In genomic region chr13:37908493-37908892, GRCm38 (mm10) we compare ENCODE assay signal across 10 mouse cellular contexts.
DNase-seq lines count a peak whose midpoint lies in the region; ATAC-seq and TF ChIP-seq lines count a peak whose summit lies in the region.
"Had no signal": no experiment of that assay in that cellular context is flagged by ENCODE, and none has a peak within 500 bp of the region (broad histone marks: within the 10 kb centered on the region; RNA-seq: fewer than 3 reads in every experiment).

No protein-coding gene starts in this region.

- no peak for DNase-seq in kidney, adult 11 months
- DNase-seq in right cerebral cortex, adult 2 months (ENCODE audit: low spot score in 2 of 2) = peak; percentile 41 to 48
- no peak for DNase-seq in right cerebral cortex, postnatal 4 days
- no peak for DNase-seq in c-Kit-positive CD71-positive TER-119-positive erythroid progenitor cells, embryonic 14.5 days (ENCODE audit: low spot score)
- no peak for DNase-seq in neural tube, embryonic 10.5 days (ENCODE audit: extremely low spot score, low spot score)
- DNase-seq: liver, embryonic 13.5 days had no signal

- peaks cover 27% of the 10 kb centered on the region for H3K36me3 ChIP-seq in kidney, embryonic 16.5 days (ENCODE audit: insufficient read depth, low read length)
- H3K36me3 ChIP-seq in myocyte (ENCODE audit: control insufficient read depth, insufficient read depth) = peaks cover 31% of the 10 kb centered on the region
- H3K36me3 ChIP-seq: forebrain, embryonic 15.5 days; midbrain, embryonic 15.5 days had no signal

- H3K79me2 ChIP-seq in myocyte (ENCODE audit: control insufficient read depth, insufficient read depth) = peaks cover under 1% of the 10 kb centered on the region

- no peaks in the 10 kb centered on the region for H3K27me3 ChIP-seq in kidney, embryonic 16.5 days (ENCODE audit: insufficient read depth, low read length)
- H3K27me3 ChIP-seq in myocyte (ENCODE audit: control insufficient read depth, insufficient read depth, insufficient read length) = no peaks in the 10 kb centered on the region
- H3K27me3 ChIP-seq: forebrain, embryonic 15.5 days; liver, embryonic 13.5 days; midbrain, embryonic 15.5 days had no signal

- no peak overlapping the region for H3K4me3 ChIP-seq in kidney, embryonic 16.5 days (ENCODE audit: low read length)
- no peak overlapping the region for H3K4me3 ChIP-seq in myocyte
- H3K4me3 ChIP-seq: forebrain, embryonic 15.5 days; liver, embryonic 13.5 days; midbrain, embryonic 15.5 days had no signal

- no peak overlapping the region for H3ac ChIP-seq in myocyte (ENCODE audit: control insufficient read depth, insufficient read length)

- H3K4me2 ChIP-seq in kidney, embryonic 16.5 days (replicated peaks; ENCODE audit: low read depth, low read length) = no peak overlapping the region
- no peak overlapping the region for H3K4me2 ChIP-seq in myocyte (ENCODE audit: low read depth)
- H3K4me2 ChIP-seq: forebrain, embryonic 15.5 days; liver, embryonic 13.5 days; midbrain, embryonic 15.5 days had no signal

- H3K9me3 ChIP-seq in kidney, embryonic 16.5 days (ENCODE audit: low read length) = no peaks in the 10 kb centered on the region
- H3K9me3 ChIP-seq: forebrain, embryonic 15.5 days; liver, embryonic 13.5 days; midbrain, embryonic 15.5 days had no signal

- H3K27ac ChIP-seq in kidney, embryonic 16.5 days (ENCODE audit: low read length) = peak overlapping the region; percentile 68
- H3K27ac ChIP-seq: forebrain, embryonic 15.5 days; liver, embryonic 13.5 days; midbrain, embryonic 15.5 days had no signal

- no peak; the same call in 1 of the 2 replicates for ATAC-seq in kidney, embryonic 16.5 days (ENCODE audit: low FRiP score, low TSS enrichment)
- ATAC-seq: forebrain, embryonic 15.5 days; midbrain, embryonic 15.5 days had no signal

- H3K9ac ChIP-seq in kidney, embryonic 16.5 days (replicated peaks; ENCODE audit: low read length) = no peak overlapping the region
- H3K9ac ChIP-seq: forebrain, embryonic 15.5 days; liver, embryonic 13.5 days; midbrain, embryonic 15.5 days had no signal

- 66% methylated on average over 6 of the region's 6 CpGs for WGBS in kidney, embryonic 16.5 days

- no peak for TF ChIP-seq POLR2A in myocyte (IDR thresholded peaks at IDR 0.05; ENCODE audit: insufficient read length, low read depth)

- peaks cover 44% of the 10 kb centered on the region for H3K4me1 ChIP-seq in kidney, embryonic 16.5 days (ENCODE audit: insufficient read depth, low read length)
- H3K4me1 ChIP-seq: forebrain, embryonic 15.5 days; midbrain, embryonic 15.5 days had no signal

TF ChIP-seq in myocyte, 11 proteins besides CTCF, POLR2A, EP300 and RAD21:
- no peak for TF ChIP-seq MAX (IDR thresholded peaks at IDR 0.05; ENCODE audit: low read depth)
- TF ChIP-seq TCF12 (IDR thresholded peaks at IDR 0.05; ENCODE audit: insufficient read depth, poor library complexity, severe bottlenecking) = peak; percentile 25
- TF ChIP-seq MYOG (IDR thresholded peaks at IDR 0.05; ENCODE audit: control insufficient read depth in 1 of 3, insufficient read depth in 1 of 3, insufficient read length in 2 of 3, low read depth in 2 of 3) = peak in 2 of 3 experiments; percentile 35 to 73
- TF ChIP-seq MYOD1 (IDR thresholded peaks at IDR 0.05; ENCODE audit: control insufficient read depth in 1 of 3, insufficient read length in 2 of 3, low read depth in 2 of 3) = peak in 2 of 3 experiments; percentile 13 to 72

Comparison
In these comparisons a context has a peak if more than half of its experiments do, and no peak if none do; other contexts are left out.
1. DNase-seq: peak in right cerebral cortex, adult 2 months (2 of 2); none in kidney, adult 11 months (single experiment), right cerebral cortex, postnatal 4 days (single experiment), c-Kit-positive CD71-positive TER-119-positive erythroid progenitor cells, embryonic 14.5 days (single experiment) and neural tube, embryonic 10.5 days (single experiment).